Mouse (Mus musculus): ENCODE results near the gene Gm21860. TPM values are rescaled to one million over a fixed set of nuclear protein-coding genes. Genes with fewer than 3 reads are reported as not detected.
"Not testable (repeated sequence)": the region's sequence is repeated elsewhere in the genome, so short reads cannot be mapped to it uniquely, and the experiment has no call there.

Gm21860 gene
- polyA plus RNA-seq, 1 experiment from 2014 or later: not detected

- WGBS: 60% methylated on average over 18 of the region's 20 CpGs
- H3K9ac ChIP-seq; H3K27ac ChIP-seq; H3K4me2 ChIP-seq (replicated peaks); H3K4me3 ChIP-seq; H3K9me3 ChIP-seq; H3K27me3 ChIP-seq; H3K4me1 ChIP-seq; H3K36me3 ChIP-seq: not testable (repeated sequence)
- peak; percentile 93; the same call in 1 of the 2 replicates for ATAC-seq (ENCODE audit: insufficient number of reproducible peaks, insufficient read depth, low FRiP score, low TSS enrichment)
Observed at GRCm38 (mm10) chrY:90730908-90731592, 23.6 kb downstream of the Gm21860 start.

GRCm38 (mm10) chrY:90729816-90730303 is 24.8 kb downstream of the Gm21860 start:
- H3K4me2 ChIP-seq (replicated peaks); H3K4me3 ChIP-seq; H3K27ac ChIP-seq; H3K27me3 ChIP-seq; H3K4me1 ChIP-seq; ATAC-seq (ENCODE audit: insufficient number of reproducible peaks, insufficient read depth, low FRiP score, low TSS enrichment); H3K9ac ChIP-seq; H3K36me3 ChIP-seq; H3K9me3 ChIP-seq: not testable (repeated sequence)
- WGBS: 66% methylated on average over 12 of the region's 12 CpGs

DNA sequence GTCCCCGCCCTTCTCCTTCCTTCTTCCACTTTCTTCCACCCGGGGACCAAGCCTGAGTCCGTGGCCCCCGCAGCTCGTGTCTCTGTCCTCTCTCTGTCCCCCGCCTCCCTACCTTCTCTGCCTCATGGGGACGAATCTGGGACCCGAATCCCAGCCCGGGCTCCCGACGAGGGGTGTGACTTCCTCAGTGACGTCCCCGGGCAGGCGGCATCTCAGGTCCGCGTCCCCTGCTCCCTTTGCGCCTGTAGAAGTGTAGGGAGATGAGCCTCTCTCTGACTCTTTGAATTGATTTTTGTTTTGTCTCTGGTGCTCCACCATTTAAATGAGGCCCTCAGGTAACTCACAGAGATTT is 25.7 kb downstream of the Gm21860 start:
- H3K9ac ChIP-seq; H3K4me1 ChIP-seq; H3K4me3 ChIP-seq; H3K4me2 ChIP-seq (replicated peaks); H3K36me3 ChIP-seq; H3K27me3 ChIP-seq; H3K27ac ChIP-seq; ATAC-seq (ENCODE audit: insufficient number of reproducible peaks, insufficient read depth, low FRiP score, low TSS enrichment); H3K9me3 ChIP-seq: not testable (repeated sequence)
- 81% methylated on average over 16 of the region's 17 CpGs for WGBS

GRCm38 (mm10) chrY:90728251-90728904 is 26.2 kb downstream of the Gm21860 start:
- not testable (repeated sequence) for H3K27ac ChIP-seq; ATAC-seq (ENCODE audit: insufficient number of reproducible peaks, insufficient read depth, low FRiP score, low TSS enrichment); H3K9me3 ChIP-seq; H3K4me1 ChIP-seq; H3K9ac ChIP-seq; H3K27me3 ChIP-seq; H3K36me3 ChIP-seq; H3K4me3 ChIP-seq; H3K4me2 ChIP-seq (replicated peaks)
- 84% methylated on average over 13 of the region's 13 CpGs for WGBS

DNA sequence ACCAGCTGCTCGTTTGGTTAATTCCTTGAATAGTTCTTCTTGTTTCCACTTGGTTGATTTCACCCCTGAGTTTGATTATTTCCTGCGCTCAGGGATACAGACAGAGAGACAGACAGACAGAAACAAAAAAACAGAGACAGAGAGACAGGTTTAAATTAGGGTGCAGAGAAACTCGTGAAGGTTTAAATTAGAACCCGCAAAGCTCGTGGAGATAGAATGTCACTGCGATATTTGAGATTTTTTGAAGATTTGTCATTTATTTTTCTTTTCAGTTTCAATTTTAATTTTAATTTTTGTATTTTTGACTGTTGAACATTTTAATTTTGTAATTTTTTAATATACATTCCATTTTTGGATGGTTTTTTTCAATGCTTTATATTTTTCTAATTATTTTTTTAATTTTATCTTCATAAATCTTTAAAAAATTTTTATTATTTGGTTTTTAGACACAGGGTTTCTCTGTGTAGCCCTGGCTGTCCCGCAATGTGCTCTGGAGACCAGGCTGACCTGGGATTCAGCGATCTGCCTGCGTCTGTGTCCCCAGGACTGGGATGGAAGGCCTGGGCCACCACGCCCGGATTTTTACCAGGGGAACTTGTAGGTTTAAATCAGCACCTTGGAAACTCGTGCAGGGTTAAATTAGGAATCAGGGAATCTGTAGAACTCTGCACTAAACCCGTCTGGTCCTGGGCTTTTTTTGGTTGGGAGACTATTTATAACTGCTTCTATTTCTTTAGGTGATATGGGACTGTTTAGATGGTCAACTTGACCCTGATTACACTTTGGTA is 27.3 kb downstream of the Gm21860 start:
- H3K36me3 ChIP-seq; H3K4me3 ChIP-seq; H3K4me1 ChIP-seq; H3K9me3 ChIP-seq; H3K27me3 ChIP-seq; ATAC-seq (ENCODE audit: insufficient number of reproducible peaks, insufficient read depth, low FRiP score, low TSS enrichment); H3K9ac ChIP-seq; H3K4me2 ChIP-seq (replicated peaks); H3K27ac ChIP-seq: not testable (repeated sequence)
- WGBS: 79% methylated on average over 13 of the region's 13 CpGs

DNA sequence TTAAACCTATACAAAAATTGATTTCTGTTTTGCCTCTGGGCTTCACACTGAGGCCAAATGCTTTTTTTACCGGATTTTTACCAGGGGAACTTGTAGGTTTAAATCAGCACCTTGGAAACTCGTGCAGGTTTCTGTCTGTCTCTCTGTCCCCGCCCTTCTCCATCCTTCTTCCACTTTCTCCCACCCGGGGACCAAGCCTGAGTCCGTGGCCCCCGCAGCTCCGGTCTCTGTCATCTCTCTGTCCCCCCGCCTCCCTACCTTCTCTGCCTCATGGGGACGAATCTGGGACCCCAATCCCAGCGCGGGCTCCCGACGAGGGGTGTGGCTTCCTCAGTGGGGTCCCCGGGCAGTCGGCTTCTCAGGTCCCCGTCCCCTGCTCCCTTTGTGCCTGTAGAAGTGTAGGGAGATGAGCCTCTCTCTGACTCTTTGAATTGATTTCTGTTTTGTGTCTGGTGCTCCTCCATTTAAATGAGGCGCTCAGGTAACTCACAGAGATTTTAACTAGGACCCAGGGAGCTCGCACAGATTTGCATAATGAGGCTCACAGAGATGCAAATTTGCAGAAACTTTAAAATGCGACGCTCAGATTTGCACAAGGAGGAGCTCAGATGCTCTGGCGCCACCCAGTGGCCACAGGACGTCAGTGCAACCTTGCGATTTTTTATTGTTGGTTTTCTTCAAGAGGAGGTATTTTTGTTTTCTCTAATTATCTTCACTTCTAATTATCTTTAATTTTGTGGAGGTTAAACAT is 28.7 kb downstream of the Gm21860 start:
- not testable (repeated sequence) for H3K27ac ChIP-seq; H3K4me3 ChIP-seq; H3K4me1 ChIP-seq; H3K9ac ChIP-seq; H3K27me3 ChIP-seq; H3K4me2 ChIP-seq (replicated peaks); H3K9me3 ChIP-seq; H3K36me3 ChIP-seq; ATAC-seq (ENCODE audit: insufficient number of reproducible peaks, insufficient read depth, low FRiP score, low TSS enrichment)
- WGBS: 68% methylated on average over 15 of the region's 23 CpGs

GRCm38 (mm10) chrY:90725166-90725565 is 29.5 kb downstream of the Gm21860 start:
- H3K4me1 ChIP-seq; H3K4me3 ChIP-seq; H3K9me3 ChIP-seq; H3K27ac ChIP-seq; H3K36me3 ChIP-seq; ATAC-seq (ENCODE audit: insufficient number of reproducible peaks, insufficient read depth, low FRiP score, low TSS enrichment); H3K27me3 ChIP-seq; H3K4me2 ChIP-seq (replicated peaks); H3K9ac ChIP-seq: not testable (repeated sequence)
- WGBS: 86% methylated on average over 10 of the region's 10 CpGs

- 61% methylated on average over 8 of the region's 8 CpGs for WGBS
- H3K4me3 ChIP-seq; H3K27ac ChIP-seq; H3K36me3 ChIP-seq; H3K4me2 ChIP-seq (replicated peaks); H3K4me1 ChIP-seq; H3K9me3 ChIP-seq; H3K9ac ChIP-seq; H3K27me3 ChIP-seq: not testable (repeated sequence)
- ATAC-seq (ENCODE audit: insufficient number of reproducible peaks, insufficient read depth, low FRiP score, low TSS enrichment): peak; percentile 82; the same call in 1 of the 2 replicates
Observed at GRCm38 (mm10) chrY:90724014-90724709, 30.5 kb downstream of the Gm21860 start.

DNA sequence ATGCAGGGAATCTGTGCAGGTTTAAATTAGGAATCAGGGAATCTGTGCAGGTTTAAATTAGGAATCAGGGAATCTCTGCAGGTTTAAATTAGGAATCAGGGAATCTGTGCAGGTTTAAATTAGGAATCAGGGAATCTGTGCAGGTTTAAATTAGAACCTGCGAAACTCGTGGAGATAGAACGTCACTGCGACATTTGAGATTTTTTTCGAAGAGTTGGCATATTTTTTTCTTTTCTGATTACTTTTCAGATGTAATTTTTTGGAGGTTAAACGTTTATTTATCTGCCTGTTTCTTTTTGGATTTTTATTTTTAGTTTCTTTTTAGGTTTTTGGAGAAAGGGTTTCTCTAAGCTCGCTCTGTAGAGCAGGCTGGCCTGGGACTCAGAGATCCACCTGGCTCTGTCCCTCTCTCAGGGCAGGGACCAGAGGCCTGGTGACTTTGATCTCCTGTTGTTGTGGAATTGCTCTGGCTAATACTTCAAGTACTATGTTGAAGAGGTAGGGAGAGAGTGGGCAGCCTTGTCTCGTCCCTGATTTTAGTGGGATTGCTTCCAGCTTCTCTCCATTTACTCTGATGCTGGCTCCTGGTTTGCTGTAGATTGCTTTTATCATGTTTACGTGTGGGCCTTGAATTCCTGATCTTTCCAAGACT is 31.2 kb downstream of the Gm21860 start:
- not testable (repeated sequence) for H3K27ac ChIP-seq; H3K36me3 ChIP-seq; H3K27me3 ChIP-seq; H3K4me2 ChIP-seq (replicated peaks); H3K9ac ChIP-seq; H3K4me1 ChIP-seq; H3K4me3 ChIP-seq; H3K9me3 ChIP-seq
- 71% methylated on average over 9 of the region's 9 CpGs for WGBS
- ATAC-seq (ENCODE audit: insufficient number of reproducible peaks, insufficient read depth, low FRiP score, low TSS enrichment): peak; percentile 86

DNA sequence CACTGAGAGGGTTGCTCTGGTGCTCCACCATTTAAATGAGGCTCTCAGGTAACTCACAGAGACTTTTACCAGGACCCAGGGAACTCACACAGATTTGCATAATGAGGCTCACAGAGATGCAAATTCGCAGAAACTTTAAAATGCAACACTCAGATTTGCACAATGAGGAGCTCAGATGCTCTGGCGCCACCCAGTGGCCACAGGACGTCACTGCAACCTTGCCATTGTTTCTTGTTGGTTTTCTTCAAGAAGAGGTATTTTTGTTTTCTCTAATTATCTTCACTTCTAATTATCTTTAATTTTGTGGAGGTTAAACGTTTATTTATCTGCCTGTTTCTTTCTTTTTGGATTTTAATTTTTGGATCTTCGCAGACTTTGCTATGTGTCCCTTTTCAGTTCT is 34.1 kb downstream of the Gm21860 start:
- H3K9ac ChIP-seq; H3K27ac ChIP-seq; H3K4me1 ChIP-seq; H3K27me3 ChIP-seq; H3K36me3 ChIP-seq; H3K9me3 ChIP-seq; H3K4me2 ChIP-seq (replicated peaks); H3K4me3 ChIP-seq; ATAC-seq (ENCODE audit: insufficient number of reproducible peaks, insufficient read depth, low FRiP score, low TSS enrichment): not testable (repeated sequence)
- WGBS: 43% methylated on average over 5 of the region's 5 CpGs

Data from embryonic facial prominence, embryonic 12.5 days (tissue).